Mouse (Mus musculus): ENCODE results near the gene Cdyl2. TPM values are rescaled to one million over a fixed set of nuclear protein-coding genes. Genes with fewer than 3 reads are reported as not detected.

Cdyl2 gene
- polyA plus RNA-seq, 1 experiment from 2014 or later: 5.9 TPM

- no peak for ATAC-seq (replicated peaks; ENCODE audit: insufficient number of reproducible peaks, low FRiP score, low TSS enrichment, low read depth)
- 87% methylated on average over 7 of the region's 7 CpGs for WGBS
Observed at GRCm38 (mm10) chr8:116668977-116669376, 63.8 kb downstream of the Cdyl2 start.

DNA sequence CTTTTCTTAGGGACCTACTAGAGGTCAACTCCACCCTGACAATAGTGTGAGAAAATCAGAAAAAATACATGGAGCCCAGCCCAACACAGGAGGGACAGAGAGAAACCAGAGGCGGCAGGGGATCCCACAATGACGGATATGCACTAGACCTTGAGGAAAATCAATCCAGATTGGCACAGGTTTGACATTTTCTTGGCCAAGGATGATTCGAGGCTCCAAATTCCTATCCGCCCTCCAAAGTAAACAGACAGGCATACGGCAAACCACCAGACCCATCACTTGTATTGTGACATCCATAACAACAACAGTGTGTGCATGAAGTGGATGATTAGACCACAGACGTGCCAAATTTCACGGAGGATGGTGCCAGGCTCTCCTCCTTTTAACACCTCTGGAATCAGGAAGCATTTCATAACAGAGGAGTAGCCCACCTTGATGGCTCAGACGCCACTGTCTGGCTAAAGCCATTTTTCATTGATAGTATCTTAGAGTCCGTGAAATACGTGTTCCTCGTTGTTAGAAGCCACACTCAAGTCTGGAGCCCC is 65.9 kb downstream of the Cdyl2 start:
- no peaks in the 10 kb centered on the region for H3K27me3 ChIP-seq (ENCODE audit: control insufficient read depth, insufficient read depth, low read length)
- DNase-seq (ENCODE audit: low spot score) (no peak), ATAC-seq (replicated peaks; ENCODE audit: insufficient number of reproducible peaks, low FRiP score, low TSS enrichment, low read depth) (no peak)
- no peaks in the 10 kb centered on the region for H3K4me1 ChIP-seq (ENCODE audit: control insufficient read depth, insufficient read depth, low read length)
- 88% methylated on average over 11 of the region's 11 CpGs for WGBS
- H3K4me2 ChIP-seq (ENCODE audit: low read depth, low read length): no peak overlapping the region
- no peaks in the 10 kb centered on the region for H3K36me3 ChIP-seq (replicated peaks; ENCODE audit: control insufficient read depth, insufficient read depth, low read depth, low read length)
- H3K9ac ChIP-seq (replicated peaks; ENCODE audit: low read length): no peak overlapping the region
- no peaks in the 10 kb centered on the region for H3K9me3 ChIP-seq (replicated peaks; ENCODE audit: control insufficient read depth, low read length)
- no peak overlapping the region for H3K4me3 ChIP-seq (ENCODE audit: low read depth, low read length)
- H3K27ac ChIP-seq (replicated peaks; ENCODE audit: low read depth, low read length): no peak overlapping the region

More at GRCm38 (mm10) chr8:116668977-116669376, 63.8 kb downstream of the Cdyl2 start:
- no peaks in the 10 kb centered on the region for H3K9me3 ChIP-seq (replicated peaks; ENCODE audit: control insufficient read depth, low read length)
- no peak overlapping the region for H3K9ac ChIP-seq (replicated peaks; ENCODE audit: low read length)
- no peaks in the 10 kb centered on the region for H3K4me1 ChIP-seq (ENCODE audit: control insufficient read depth, insufficient read depth, low read length)
- no peak overlapping the region for H3K4me2 ChIP-seq (ENCODE audit: low read depth, low read length)
- no peak overlapping the region for H3K4me3 ChIP-seq (ENCODE audit: low read depth, low read length)
- DNase-seq (ENCODE audit: low spot score): no peak
- no peaks in the 10 kb centered on the region for H3K27me3 ChIP-seq (ENCODE audit: control insufficient read depth, insufficient read depth, low read length)
- H3K36me3 ChIP-seq (replicated peaks; ENCODE audit: control insufficient read depth, insufficient read depth, low read depth, low read length): no peaks in the 10 kb centered on the region
- H3K27ac ChIP-seq (replicated peaks; ENCODE audit: low read depth, low read length): no peak overlapping the region

GRCm38 (mm10) chr8:116661521-116661920 is 71.3 kb downstream of the Cdyl2 start:
- Histone ChIP-seq H3K9me3 (replicated peaks; ENCODE audit: control insufficient read depth, low read length) (no peaks in the 10 kb centered on the region), H3K27me3 (ENCODE audit: control insufficient read depth, insufficient read depth, low read length) (no peaks in the 10 kb centered on the region), H3K9ac (replicated peaks; ENCODE audit: low read length) (no peak overlapping the region), H3K4me3 (ENCODE audit: low read depth, low read length) (no peak overlapping the region), H3K4me2 (ENCODE audit: low read depth, low read length) (no peak overlapping the region), H3K27ac (replicated peaks; ENCODE audit: low read depth, low read length) (no peak overlapping the region), H3K4me1 (ENCODE audit: control insufficient read depth, insufficient read depth, low read length) (no peaks in the 10 kb centered on the region), H3K36me3 (replicated peaks; ENCODE audit: control insufficient read depth, insufficient read depth, low read depth, low read length) (no peaks in the 10 kb centered on the region)
- WGBS: 84% methylated on average over 1 of the region's 1 CpGs
- DNase-seq (ENCODE audit: low spot score) (no peak), ATAC-seq (replicated peaks; ENCODE audit: insufficient number of reproducible peaks, low FRiP score, low TSS enrichment, low read depth) (no peak)

DNA sequence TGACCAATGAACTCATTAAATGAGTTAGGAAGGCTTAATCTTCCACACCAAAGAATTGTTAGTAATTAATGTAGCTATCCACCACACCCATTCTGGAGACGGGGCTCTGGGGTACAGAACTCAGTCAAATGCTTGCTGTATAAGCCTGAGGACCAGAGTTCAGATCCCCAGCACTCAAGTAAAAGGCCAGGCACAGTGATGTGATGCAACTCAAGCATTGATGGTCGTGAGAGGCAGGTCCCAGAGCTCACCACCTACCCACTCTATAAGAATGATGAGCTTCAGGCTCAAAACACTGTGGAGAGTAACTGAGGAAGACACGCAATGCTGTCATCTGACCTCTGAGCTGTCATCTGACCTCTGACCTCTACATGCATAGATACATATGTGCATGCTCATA is 76.0 kb downstream of the Cdyl2 start:
- ATAC-seq (replicated peaks; ENCODE audit: insufficient number of reproducible peaks, low FRiP score, low TSS enrichment, low read depth) (no peak), DNase-seq (ENCODE audit: low spot score) (no peak)
- Histone ChIP-seq H3K4me1 (ENCODE audit: control insufficient read depth, insufficient read depth, low read length) (no peaks in the 10 kb centered on the region), H3K36me3 (replicated peaks; ENCODE audit: control insufficient read depth, insufficient read depth, low read depth, low read length) (no peaks in the 10 kb centered on the region), H3K27me3 (ENCODE audit: control insufficient read depth, insufficient read depth, low read length) (no peaks in the 10 kb centered on the region), H3K4me3 (ENCODE audit: low read depth, low read length) (no peak overlapping the region), H3K9ac (replicated peaks; ENCODE audit: low read length) (no peak overlapping the region), H3K9me3 (replicated peaks; ENCODE audit: control insufficient read depth, low read length) (no peaks in the 10 kb centered on the region), H3K4me2 (ENCODE audit: low read depth, low read length) (no peak overlapping the region), H3K27ac (replicated peaks; ENCODE audit: low read depth, low read length) (no peak overlapping the region)
- WGBS: 87% methylated on average over 3 of the region's 3 CpGs

DNA sequence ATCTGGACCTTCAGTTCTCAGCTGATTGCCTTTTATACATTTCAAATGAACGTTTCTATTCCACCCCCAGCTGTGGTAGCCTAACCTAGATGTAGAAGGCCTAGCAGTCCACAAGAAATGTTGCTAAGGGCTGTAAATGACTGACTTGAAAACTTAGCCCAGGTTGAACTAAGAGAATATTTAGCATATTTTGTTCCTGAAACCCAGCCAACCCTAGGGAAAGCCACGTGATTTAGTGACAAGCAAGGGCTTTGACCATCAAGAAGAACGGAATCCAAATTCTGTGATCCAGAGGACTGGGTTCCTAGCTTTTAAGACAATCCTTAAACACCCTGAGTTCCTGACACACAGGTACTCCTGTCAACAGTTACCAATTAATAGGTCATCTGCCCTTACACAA is 77.9 kb downstream of the Cdyl2 start:
- no peak for ATAC-seq (replicated peaks; ENCODE audit: insufficient number of reproducible peaks, low FRiP score, low TSS enrichment, low read depth)
- H3K9me3 ChIP-seq (replicated peaks; ENCODE audit: control insufficient read depth, low read length): no peaks in the 10 kb centered on the region
- H3K27me3 ChIP-seq (ENCODE audit: control insufficient read depth, insufficient read depth, low read length): no peaks in the 10 kb centered on the region
- no peaks in the 10 kb centered on the region for H3K36me3 ChIP-seq (replicated peaks; ENCODE audit: control insufficient read depth, insufficient read depth, low read depth, low read length)
- H3K27ac ChIP-seq (replicated peaks; ENCODE audit: low read depth, low read length): no peak overlapping the region
- no peaks in the 10 kb centered on the region for H3K4me1 ChIP-seq (ENCODE audit: control insufficient read depth, insufficient read depth, low read length)
- DNase-seq (ENCODE audit: low spot score): no peak
- no peak overlapping the region for H3K4me2 ChIP-seq (ENCODE audit: low read depth, low read length)
- WGBS: 78% methylated on average over 3 of the region's 3 CpGs
- H3K4me3 ChIP-seq (ENCODE audit: low read depth, low read length): no peak overlapping the region
- H3K9ac ChIP-seq (replicated peaks; ENCODE audit: low read length): no peak overlapping the region

- no peak overlapping the region for H3K4me2 ChIP-seq (ENCODE audit: low read depth, low read length)
- no peaks in the 10 kb centered on the region for H3K27me3 ChIP-seq (ENCODE audit: control insufficient read depth, insufficient read depth, low read length)
- no peaks in the 10 kb centered on the region for H3K4me1 ChIP-seq (ENCODE audit: control insufficient read depth, insufficient read depth, low read length)
- H3K9ac ChIP-seq (replicated peaks; ENCODE audit: low read length): no peak overlapping the region
- ATAC-seq (replicated peaks; ENCODE audit: insufficient number of reproducible peaks, low FRiP score, low TSS enrichment, low read depth): no peak
- no peak for DNase-seq (ENCODE audit: low spot score)
- no peaks in the 10 kb centered on the region for H3K36me3 ChIP-seq (replicated peaks; ENCODE audit: control insufficient read depth, insufficient read depth, low read depth, low read length)
- H3K9me3 ChIP-seq (replicated peaks; ENCODE audit: control insufficient read depth, low read length): no peaks in the 10 kb centered on the region
- 63% methylated on average over 4 of the region's 4 CpGs for WGBS
- H3K4me3 ChIP-seq (ENCODE audit: low read depth, low read length): no peak overlapping the region
- no peak overlapping the region for H3K27ac ChIP-seq (replicated peaks; ENCODE audit: low read depth, low read length)
Observed at GRCm38 (mm10) chr8:116652949-116653348, 79.8 kb downstream of the Cdyl2 start.

- 81% methylated on average over 16 of the region's 16 CpGs for WGBS
- Histone ChIP-seq H3K9me3 (replicated peaks; ENCODE audit: control insufficient read depth, low read length) (no peaks in the 10 kb centered on the region), H3K4me3 (ENCODE audit: low read depth, low read length) (no peak overlapping the region), H3K9ac (replicated peaks; ENCODE audit: low read length) (no peak overlapping the region), H3K27ac (replicated peaks; ENCODE audit: low read depth, low read length) (no peak overlapping the region), H3K4me2 (ENCODE audit: low read depth, low read length) (no peak overlapping the region), H3K36me3 (replicated peaks; ENCODE audit: control insufficient read depth, insufficient read depth, low read depth, low read length) (no peaks in the 10 kb centered on the region), H3K27me3 (ENCODE audit: control insufficient read depth, insufficient read depth, low read length) (no peaks in the 10 kb centered on the region), H3K4me1 (ENCODE audit: control insufficient read depth, insufficient read depth, low read length) (no peaks in the 10 kb centered on the region)
- DNase-seq (ENCODE audit: low spot score): no peak
- no peak for ATAC-seq (replicated peaks; ENCODE audit: insufficient number of reproducible peaks, low FRiP score, low TSS enrichment, low read depth)
Observed at GRCm38 (mm10) chr8:116649975-116650725, 82.6 kb downstream of the Cdyl2 start.

DNA sequence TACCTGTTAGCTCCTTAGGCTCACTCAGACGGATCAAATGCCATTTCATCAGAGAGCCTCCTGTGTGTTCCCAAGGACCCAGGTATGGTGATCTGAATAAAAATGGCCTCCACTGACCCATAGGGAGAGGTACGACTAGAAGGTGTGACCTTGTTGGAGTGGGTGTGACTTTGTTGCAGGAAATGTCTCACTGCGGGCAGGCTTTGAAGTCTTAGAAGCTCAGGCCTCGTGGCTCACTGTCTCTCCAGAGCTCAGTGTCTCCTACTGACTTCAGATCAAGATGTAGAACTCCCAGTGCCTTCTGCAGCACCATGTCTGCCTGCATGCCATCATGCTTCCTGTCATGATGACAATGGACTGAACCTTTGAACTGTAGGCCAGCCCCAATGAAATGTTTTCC is 87.4 kb downstream of the Cdyl2 start:
- H3K36me3 ChIP-seq (replicated peaks; ENCODE audit: control insufficient read depth, insufficient read depth, low read depth, low read length): no peaks in the 10 kb centered on the region
- no peak overlapping the region for H3K4me3 ChIP-seq (ENCODE audit: low read depth, low read length)
- DNase-seq (ENCODE audit: low spot score) (no peak), ATAC-seq (replicated peaks; ENCODE audit: insufficient number of reproducible peaks, low FRiP score, low TSS enrichment, low read depth) (no peak)
- H3K9ac ChIP-seq (replicated peaks; ENCODE audit: low read length): no peak overlapping the region
- H3K27ac ChIP-seq (replicated peaks; ENCODE audit: low read depth, low read length): no peak overlapping the region
- no peaks in the 10 kb centered on the region for H3K9me3 ChIP-seq (replicated peaks; ENCODE audit: control insufficient read depth, low read length)
- 84% methylated on average over 4 of the region's 4 CpGs for WGBS
- no peak overlapping the region for H3K4me2 ChIP-seq (ENCODE audit: low read depth, low read length)
- no peaks in the 10 kb centered on the region for H3K4me1 ChIP-seq (ENCODE audit: control insufficient read depth, insufficient read depth, low read length)
- no peaks in the 10 kb centered on the region for H3K27me3 ChIP-seq (ENCODE audit: control insufficient read depth, insufficient read depth, low read length)
